Mouse (Mus musculus) C2C12 (cell line): ENCODE data around the gene Vars.

Source experiments
- CEBPB ChIP-seq: IDR thresholded peaks from one replicate; pipeline ENCODE4 v1.6.1; 2011; ENCODE audit warnings: low read depth, mild to moderate bottlenecking, control low read depth, moderate library complexity
- CTCF ChIP-seq: IDR thresholded peaks from one replicate; pipeline ENCODE4 v1.5.1; 2011; ENCODE audit not compliant: control insufficient read depth, insufficient read depth, insufficient read length
- FOSL1 ChIP-seq: IDR thresholded peaks from one replicate; pipeline ENCODE4 v1.8.0; 2011; ENCODE audit warnings: mild to moderate bottlenecking, low read length; ENCODE audit not compliant: poor library complexity, insufficient read depth, severe bottlenecking
- MAX ChIP-seq: IDR thresholded peaks from one replicate; pipeline ENCODE4 v1.6.1; 2011; ENCODE audit warnings: mild to moderate bottlenecking, control low read depth
- MYOD1 ChIP-seq: IDR thresholded peaks from one replicate; pipeline ENCODE4 v1.6.1; 2011; ENCODE audit warnings: low read depth; ENCODE audit not compliant: control insufficient read depth, insufficient read length
- USF1 ChIP-seq: IDR thresholded peaks from one replicate; pipeline ENCODE4 v1.6.1; 2011; ENCODE audit warnings: low read depth, mild to moderate bottlenecking, control low read depth, moderate library complexity

- TF ChIP-seq CTCF: no peak
- no peak for TF ChIP-seq MAX
- no peak for TF ChIP-seq MYOD1
- no peak for TF ChIP-seq USF1
- TF ChIP-seq CEBPB: no peak
- no peak for TF ChIP-seq FOSL1
Measured at GRCm38 (mm10) chr17:34980655-34981054, 20.1 kb upstream of the Vars start.
